Mouse (Mus musculus) heart, embryonic 11.5 days (tissue): ENCODE results near the gene Tcte2. TPM values are rescaled to one million over a fixed set of nuclear protein-coding genes. Genes with fewer than 3 reads are reported as not detected.
A peak's percentile ranks its signal among the peaks of the same experiment; 100 is the strongest.

Source experiments
- ATAC-seq: fragments of 200-750 bp; cut with Nextera tagmentation; replicated peaks from 2 replicates; pipeline ENCODE4 v1.8.0; 2017; ENCODE audit warnings: moderate library complexity; ENCODE audit not compliant: insufficient number of reproducible peaks, low FRiP score, low TSS enrichment
- H3K27ac ChIP-seq: fragments of 300-500 bp; sonication (generic); 2 replicates; pipeline ENCODE4 v1.5.1; 2014; ENCODE audit warnings: mild to moderate bottlenecking, low read depth, low read length
- H3K27me3 ChIP-seq: fragments of 300-500 bp; sonication (generic); 2 replicates; pipeline ENCODE4 v1.6.1; 2014; ENCODE audit warnings: mild to moderate bottlenecking, low read length, mixed read lengths; ENCODE audit not compliant: control insufficient read depth, insufficient read depth
- H3K36me3 ChIP-seq: fragments of 300-500 bp; sonication (generic); 2 replicates; pipeline ENCODE4 v1.6.1; 2014; ENCODE audit warnings: mild to moderate bottlenecking, low read length, moderate library complexity, mixed read lengths; ENCODE audit not compliant: control insufficient read depth, insufficient read depth
- H3K4me1 ChIP-seq: fragments of 300-500 bp; sonication (generic); 2 replicates; pipeline ENCODE4 v1.6.1; 2014; ENCODE audit warnings: low read length; ENCODE audit not compliant: control insufficient read depth, insufficient read depth
- H3K4me2 ChIP-seq: fragments of 300-500 bp; sonication (generic); 2 replicates; pipeline ENCODE4 v1.6.1; 2014; ENCODE audit warnings: mild to moderate bottlenecking, moderate library complexity
- H3K4me3 ChIP-seq: fragments of 300-500 bp; sonication (generic); 2 replicates; pipeline ENCODE4 v1.5.1; 2014; ENCODE audit warnings: low read depth, low read length
- H3K9ac ChIP-seq: fragments of 300-500 bp; sonication (generic); 2 replicates; pipeline ENCODE4 v1.6.1; 2014; ENCODE audit warnings: mild to moderate bottlenecking, low read depth, low read length, moderate library complexity
- H3K9me3 ChIP-seq: fragments of 300-500 bp; sonication (generic); replicated peaks from 2 replicates; pipeline ENCODE4 v1.6.1; 2016; ENCODE audit warnings: low read length; ENCODE audit not compliant: control insufficient read depth
- WGBS: fragments of 180-500 bp; shearing (Covaris S2); extraction: QIAGEN DNeasy Blood & Tissue Kit; methylation state at CpG from one replicate; pipeline ENCODE4 v1.1.7; 2014; ENCODE audit not compliant: insufficient replicate concordance; 5-methylcytosine and 5-hydroxymethylcytosine counted together
- polyA plus RNA-seq: library from polyadenylated mRNA; unstranded; fragments of >200 nt; fragmentation: Nextera tagmentation; extraction: Ambion mirVana; gene quantifications from 2 replicates; pipeline ENCODE4 v1.2.1, GENCODE M21; 2014

Tcte2 gene
- polyA plus RNA-seq, 1 experiment from 2014 or later, result 5.5 TPM

DNA sequence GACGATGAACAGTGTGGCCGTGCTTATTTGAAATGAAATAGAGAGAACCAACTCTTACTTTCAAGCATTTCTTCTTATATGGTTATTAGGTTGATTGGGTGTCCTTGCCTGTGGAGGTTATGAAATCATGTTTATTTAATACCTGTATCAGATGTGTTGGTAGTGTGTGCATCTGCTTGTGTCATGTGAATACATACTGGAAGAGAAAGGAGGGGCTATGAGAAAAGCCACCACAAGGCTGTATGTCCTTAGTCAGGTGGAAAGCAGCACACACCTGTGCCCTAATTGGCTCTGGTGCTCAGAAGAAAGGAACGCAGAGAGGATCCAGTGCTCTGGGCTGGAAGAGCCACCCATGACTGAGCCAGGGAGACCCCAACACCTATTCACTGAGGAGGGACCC, 49.1 kb downstream of the Tcte2 start:
- H3K9me3 ChIP-seq, result no peaks in the 10 kb centered on the region
- peaks cover 8% of the 10 kb centered on the region for H3K4me1 ChIP-seq
- H3K27me3 ChIP-seq, result no peaks in the 10 kb centered on the region
- ATAC-seq, result no peak
- H3K4me2 ChIP-seq, result no peak overlapping the region
- no peak overlapping the region for H3K4me3 ChIP-seq
- H3K27ac ChIP-seq, result no peak overlapping the region
- WGBS, result 94% methylated on average over 3 of the region's 3 CpGs
- H3K36me3 ChIP-seq, result no peaks in the 10 kb centered on the region
- H3K9ac ChIP-seq, result no peak overlapping the region

DNA sequence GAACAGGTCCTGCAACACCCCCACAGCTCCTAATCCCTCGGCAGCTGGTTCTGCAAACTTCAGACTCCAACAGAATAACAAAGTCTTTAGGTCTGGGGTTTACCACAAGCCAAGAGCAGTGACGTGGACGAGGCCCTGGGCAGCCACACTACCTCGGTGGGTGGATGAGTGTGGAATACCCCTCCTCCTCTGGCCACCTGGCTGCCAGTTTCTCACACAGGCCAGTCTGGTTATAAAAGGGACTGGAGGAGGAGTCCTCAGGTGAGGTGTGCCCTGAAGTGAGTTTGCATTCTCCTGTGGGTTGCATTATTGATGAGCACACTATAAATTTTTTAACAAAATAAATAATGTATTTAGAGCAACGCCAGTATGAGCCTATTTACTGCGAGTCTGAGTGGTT, 49.5 kb downstream of the Tcte2 start:
- H3K9me3 ChIP-seq, result no peaks in the 10 kb centered on the region
- no peak overlapping the region for H3K27ac ChIP-seq
- H3K4me1 ChIP-seq, result peaks cover 12% of the 10 kb centered on the region
- ATAC-seq, result no peak
- H3K4me2 ChIP-seq, result no peak overlapping the region
- no peak overlapping the region for H3K4me3 ChIP-seq
- H3K9ac ChIP-seq, result no peak overlapping the region
- no peaks in the 10 kb centered on the region for H3K36me3 ChIP-seq
- no peaks in the 10 kb centered on the region for H3K27me3 ChIP-seq
- WGBS, result 75% methylated on average over 6 of the region's 6 CpGs

DNA sequence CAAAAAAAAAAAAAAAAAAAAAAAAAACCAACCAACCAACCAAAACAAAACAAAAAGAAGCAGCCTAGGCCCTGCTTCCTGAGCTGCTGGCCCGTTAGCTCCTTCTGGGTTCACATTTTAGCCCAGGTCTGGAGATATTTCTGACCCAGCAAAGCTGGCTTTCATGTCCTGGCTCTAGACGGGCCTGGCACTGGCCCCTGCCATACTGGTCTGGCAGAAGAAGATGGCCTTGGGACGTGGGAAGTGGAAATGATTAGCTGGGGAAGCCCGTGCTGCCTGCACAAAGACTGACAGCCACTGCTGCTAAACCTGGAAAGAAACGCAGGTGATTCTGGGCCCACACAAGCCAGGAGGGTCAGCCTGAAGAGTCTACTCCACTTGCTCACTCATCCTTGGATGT, 50.5 kb downstream of the Tcte2 start:
- ATAC-seq, result no peak
- H3K9me3 ChIP-seq, result no peaks in the 10 kb centered on the region
- 77% methylated on average over 5 of the region's 5 CpGs for WGBS
- peaks cover 13% of the 10 kb centered on the region for H3K4me1 ChIP-seq
- H3K4me3 ChIP-seq, result no peak overlapping the region
- no peaks in the 10 kb centered on the region for H3K27me3 ChIP-seq
- no peak overlapping the region for H3K27ac ChIP-seq
- H3K36me3 ChIP-seq, result no peaks in the 10 kb centered on the region
- H3K4me2 ChIP-seq, result no peak overlapping the region
- no peak overlapping the region for H3K9ac ChIP-seq

DNA sequence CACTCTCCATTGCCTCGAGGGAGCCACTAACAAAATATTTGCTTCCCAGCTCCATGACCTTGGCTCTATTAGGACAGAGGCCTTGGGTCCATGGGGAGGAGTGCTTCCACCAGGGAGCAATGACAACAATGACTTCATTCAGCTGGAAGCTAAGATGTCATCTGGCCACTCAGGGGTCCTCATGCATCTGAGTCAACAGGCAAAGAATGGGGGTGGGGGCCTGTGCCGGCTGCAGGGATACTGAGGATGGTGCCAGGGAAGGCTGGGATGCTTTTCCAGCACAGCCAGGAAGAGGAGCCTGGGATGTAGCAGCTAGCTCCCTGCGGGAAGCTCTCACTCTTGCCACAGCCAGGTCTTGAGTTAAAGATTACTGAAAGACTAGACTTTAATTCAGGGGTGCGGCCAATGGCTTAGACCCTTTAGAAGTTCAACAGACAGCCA, 56.1 kb downstream of the Tcte2 start:
- Histone ChIP-seq H3K27ac (no peak overlapping the region), H3K4me1 (peaks cover 38% of the 10 kb centered on the region), H3K36me3 (no peaks in the 10 kb centered on the region), H3K27me3 (no peaks in the 10 kb centered on the region), H3K9ac (no peak overlapping the region), H3K4me2 (no peak overlapping the region), H3K4me3 (no peak overlapping the region), H3K9me3 (no peaks in the 10 kb centered on the region; the same call in 1 of the 2 replicates)
- ATAC-seq, result no peak
- 27% methylated on average over 4 of the region's 4 CpGs for WGBS

DNA sequence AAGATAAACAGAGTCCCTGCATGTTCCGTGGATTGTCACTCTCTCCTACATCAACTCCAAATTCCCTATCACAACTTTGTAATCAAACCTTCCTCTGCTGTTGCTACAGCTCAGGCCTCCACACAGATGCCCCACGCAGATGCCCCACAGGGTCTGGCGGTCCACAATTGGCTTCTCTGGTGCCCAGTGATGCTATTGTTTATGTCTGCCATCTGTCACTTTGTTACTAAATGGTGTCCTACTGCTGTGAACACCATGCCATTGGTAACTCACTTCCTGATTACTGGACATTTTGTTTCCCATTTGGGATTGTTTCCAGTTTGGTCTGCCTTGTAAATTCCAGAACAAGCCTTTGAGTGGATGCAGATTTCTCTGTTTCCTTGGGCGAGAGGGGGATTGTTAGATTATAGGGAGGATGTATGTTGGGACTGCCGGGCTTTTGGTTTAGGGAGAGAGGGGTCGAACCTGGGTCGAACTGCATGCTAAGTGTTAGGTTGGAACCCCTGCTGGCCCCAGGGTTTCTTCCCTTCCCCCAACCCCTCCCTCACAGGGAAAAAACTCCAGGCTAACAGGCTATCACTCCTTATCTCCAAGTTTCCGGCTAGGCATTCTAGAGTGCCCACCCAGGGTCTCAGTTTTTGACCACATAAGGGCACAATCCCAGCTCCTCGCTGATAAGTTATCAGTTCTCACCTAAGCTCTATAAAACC, 57.9 kb downstream of the Tcte2 start:
- Histone ChIP-seq H3K27me3 (no peaks in the 10 kb centered on the region), H3K4me2 (no peak overlapping the region), H3K4me1 (peaks cover 43% of the 10 kb centered on the region), H3K4me3 (no peak overlapping the region), H3K27ac (peak overlapping the region; percentile 4), H3K36me3 (no peaks in the 10 kb centered on the region), H3K9me3 (no peaks in the 10 kb centered on the region; the same call in 1 of the 2 replicates), H3K9ac (no peak overlapping the region)
- no peak for ATAC-seq
- 14% methylated on average over 9 of the region's 9 CpGs for WGBS

DNA sequence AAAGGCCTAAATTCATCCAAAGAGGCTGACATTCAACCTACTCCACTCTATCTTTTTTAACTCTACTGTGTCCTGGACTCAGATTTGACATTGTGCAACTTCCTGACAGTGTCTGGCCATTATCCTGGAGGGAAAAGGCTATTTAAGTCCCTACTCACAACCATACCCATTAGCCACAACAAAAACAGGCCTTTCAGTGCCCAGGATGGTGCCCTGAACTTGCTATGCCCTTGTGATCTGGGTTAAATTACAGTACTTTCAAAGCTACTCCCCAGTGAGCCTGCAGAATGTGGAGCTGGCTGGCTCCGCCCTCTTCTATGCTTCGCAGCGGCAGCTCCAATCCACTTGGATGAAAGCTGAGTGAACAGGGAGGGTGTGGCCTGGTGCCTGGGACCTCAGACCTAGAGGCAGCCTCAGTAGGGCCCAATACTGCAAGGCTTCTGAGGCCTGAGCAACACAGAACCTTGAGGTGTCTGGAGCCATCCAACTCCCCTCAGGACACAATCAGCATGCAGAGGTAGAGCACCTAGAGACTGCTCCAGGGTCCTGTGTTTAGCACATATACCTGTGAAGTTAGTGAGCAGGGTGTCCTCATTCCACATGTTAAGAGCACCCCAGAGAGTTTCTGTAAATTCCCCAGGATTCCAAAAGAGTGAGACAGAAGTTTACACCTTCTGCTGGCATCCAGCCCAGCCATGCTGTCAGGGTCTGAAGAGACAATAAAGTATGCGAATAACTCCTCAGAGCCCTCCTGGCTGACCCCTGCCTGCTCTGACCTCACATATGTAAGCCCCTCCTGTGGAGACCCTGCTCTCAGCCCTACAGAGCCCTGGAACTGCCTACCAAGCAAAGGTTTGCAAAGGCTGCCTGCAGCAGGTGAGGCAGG, 61.3 kb downstream of the Tcte2 start:
- peaks cover 35% of the 10 kb centered on the region for H3K4me1 ChIP-seq
- peak; percentile 82 for ATAC-seq
- no peak overlapping the region; the same call in 1 of the 2 replicates for H3K4me3 ChIP-seq
- H3K9ac ChIP-seq, result no peak overlapping the region
- 18% methylated on average over 4 of the region's 4 CpGs for WGBS
- H3K27ac ChIP-seq, result peak overlapping the region; percentile 73
- H3K27me3 ChIP-seq, result no peaks in the 10 kb centered on the region
- no peaks in the 10 kb centered on the region; the same call in 1 of the 2 replicates for H3K9me3 ChIP-seq
- H3K36me3 ChIP-seq, result no peaks in the 10 kb centered on the region
- no peak overlapping the region; the same call in 1 of the 2 replicates for H3K4me2 ChIP-seq

DNA sequence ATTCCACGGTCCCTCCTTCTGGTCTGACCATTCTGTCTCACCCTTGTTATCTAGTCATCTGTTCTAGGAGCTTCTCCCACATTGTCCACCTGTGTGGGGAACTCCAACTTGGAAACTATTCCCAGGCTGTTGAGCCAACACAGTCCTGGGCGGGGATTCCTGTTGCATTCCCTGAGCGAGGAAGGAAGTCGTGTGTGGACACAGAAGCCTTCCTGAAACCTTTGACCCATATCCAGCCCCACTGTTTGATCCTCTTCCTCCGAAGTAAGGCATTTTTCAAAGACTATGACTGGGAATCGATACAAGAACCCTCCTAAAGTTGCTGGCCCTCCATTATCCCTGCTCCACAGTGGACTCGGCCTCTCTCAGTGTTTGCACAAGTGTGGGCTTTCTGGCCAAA, 61.9 kb downstream of the Tcte2 start:
- no peak for ATAC-seq
- 43% methylated on average over 7 of the region's 7 CpGs for WGBS

DNA sequence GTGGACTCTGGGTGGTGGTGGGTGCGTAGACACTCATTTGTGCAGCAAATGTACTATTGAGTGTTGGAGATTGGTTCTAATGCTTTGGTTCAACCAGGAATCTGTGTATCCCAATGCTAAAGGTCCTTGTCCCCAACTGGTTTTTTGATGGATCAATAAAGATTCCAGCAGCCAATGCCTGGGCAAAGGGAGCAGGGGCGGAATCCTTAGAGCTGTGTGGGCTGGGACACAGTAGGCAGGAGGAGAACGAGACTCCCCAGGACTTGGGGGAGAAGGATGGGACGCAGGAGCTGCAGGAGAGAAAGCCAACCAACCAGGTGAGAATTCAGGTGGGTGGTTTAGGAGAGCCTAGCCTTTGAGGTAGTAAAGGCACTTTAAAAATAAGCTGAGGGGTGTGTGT, 63.4 kb downstream of the Tcte2 start:
- Histone ChIP-seq H3K36me3 (no peaks in the 10 kb centered on the region), H3K9me3 (no peaks in the 10 kb centered on the region; the same call in 1 of the 2 replicates), H3K4me2 (no peak overlapping the region), H3K9ac (no peak overlapping the region), H3K27me3 (no peaks in the 10 kb centered on the region), H3K27ac (no peak overlapping the region), H3K4me3 (no peak overlapping the region), H3K4me1 (peaks cover 22% of the 10 kb centered on the region)
- 87% methylated on average over 4 of the region's 4 CpGs for WGBS
- ATAC-seq, result no peak

More for the DNA sequence above, 61.9 kb downstream of the Tcte2 start:
- Histone ChIP-seq H3K9me3 (no peaks in the 10 kb centered on the region; the same call in 1 of the 2 replicates), H3K27me3 (no peaks in the 10 kb centered on the region), H3K4me3 (no peak overlapping the region), H3K9ac (no peak overlapping the region), H3K27ac (peak overlapping the region; percentile 73), H3K36me3 (no peaks in the 10 kb centered on the region), H3K4me1 (peaks cover 31% of the 10 kb centered on the region), H3K4me2 (no peak overlapping the region)
